8 mouse cellular contexts compared by ENCODE assay signal in genomic region chr11:81588630-81589029, GRCm38 (mm10).
DNase-seq lines count a peak whose midpoint lies in the region; ATAC-seq and TF ChIP-seq lines count a peak whose summit lies in the region.

No protein-coding gene starts in this region.

- 8% methylated on average over 10 of the region's 10 CpGs for WGBS in liver, postnatal 0 days (ENCODE audit: insufficient replicate concordance)

- no peak overlapping the region for H3K9ac ChIP-seq in liver, postnatal 0 days (replicated peaks)

- H3K27me3 ChIP-seq in C2C12 (ENCODE audit: control insufficient read depth, insufficient read depth, insufficient read length), result peaks cover 1% of the 10 kb centered on the region
- 0 out of 2 replicates have a peak, but pooled peaks cover 4% of the 10 kb centered on the region for H3K27me3 ChIP-seq in liver, postnatal 0 days (ENCODE audit: insufficient read depth, low read length)

- H3K4me3 ChIP-seq in C2C12 (ENCODE audit: insufficient read depth, poor library complexity, severe bottlenecking), result no peak overlapping the region
- no peak overlapping the region for H3K4me3 ChIP-seq in liver, postnatal 0 days (ENCODE audit: low read depth, low read length)

- no peaks in the 10 kb centered on the region for H3K9me3 ChIP-seq in liver, postnatal 0 days (ENCODE audit: low read length)

- TF ChIP-seq EP300 in liver, postnatal 0 days (IDR thresholded peaks at IDR 0.05; ENCODE audit: low read depth), result no peak

- peak; percentile 79 for TF ChIP-seq CTCF in C2C12 (IDR thresholded peaks at IDR 0.05; ENCODE audit: control insufficient read depth, insufficient read depth, insufficient read length)
- TF ChIP-seq CTCF in liver, postnatal 0 days (IDR thresholded peaks at IDR 0.05; ENCODE audit: low read depth), result peak; percentile 75

- no peak overlapping the region for H3K27ac ChIP-seq in liver, postnatal 0 days (ENCODE audit: low read depth)

- H3K4me2 ChIP-seq in liver, postnatal 0 days (ENCODE audit: low read depth, low read length), result no peak overlapping the region

- no peaks in the 10 kb centered on the region for H3K36me3 ChIP-seq in C2C12 (ENCODE audit: control insufficient read depth, insufficient read depth)
- H3K36me3 ChIP-seq in liver, postnatal 0 days (replicated peaks; ENCODE audit: insufficient read depth, low read length), result no peaks in the 10 kb centered on the region

- no peaks in the 10 kb centered on the region for H3K79me2 ChIP-seq in C2C12 (ENCODE audit: control insufficient read depth, insufficient read depth)

- no peaks in the 10 kb centered on the region for H3K4me1 ChIP-seq in liver, postnatal 0 days (ENCODE audit: insufficient read depth)

- peak; percentile 74 for ATAC-seq in granulocyte monocyte progenitor cell, adult 5-6 weeks (replicated peaks; ENCODE audit: poor library complexity, severe bottlenecking)
- no peak for ATAC-seq in liver, postnatal 0 days
- ATAC-seq in monocyte, adult 5-6 weeks (replicated peaks; ENCODE audit: insufficient number of reproducible peaks, low FRiP score, low TSS enrichment, poor library complexity, severe bottlenecking), result no peak

- peak; percentile 68 to 74 for DNase-seq in adrenal gland, adult 18-20 months (ENCODE audit: low spot score in 2 of 2)
- DNase-seq in embryo, embryonic 10.5 days (ENCODE audit: low spot score), result peak; percentile 62
- peak; percentile 73 to 77 for DNase-seq in kidney, postnatal 25 days
- DNase-seq in liver, postnatal 0 days, result peak; percentile 68
- peak; percentile 68 for DNase-seq in retina, postnatal 1 day

- H3K79me3 ChIP-seq in C2C12 (ENCODE audit: low read depth), result no peaks in the 10 kb centered on the region

- H3ac ChIP-seq in C2C12 (ENCODE audit: control insufficient read depth, insufficient read length, low read depth), result no peak overlapping the region

TF ChIP-seq in C2C12, 6 proteins besides CTCF, POLR2A, EP300 and RAD21:
- TF ChIP-seq MYOD1 (IDR thresholded peaks at IDR 0.05; ENCODE audit: control insufficient read depth, insufficient read length, low read depth), result no peak
- no peak for TF ChIP-seq FOSL1 (IDR thresholded peaks at IDR 0.05; ENCODE audit: insufficient read depth, low read length, poor library complexity, severe bottlenecking)
- no peak for TF ChIP-seq MAX (IDR thresholded peaks at IDR 0.05)
- TF ChIP-seq CEBPB (IDR thresholded peaks at IDR 0.05; ENCODE audit: low read depth), result no peak
- TF ChIP-seq USF1 (IDR thresholded peaks at IDR 0.05; ENCODE audit: low read depth), result no peak
